Mouse (Mus musculus) brain, adult 2 months (tissue): ENCODE measurements around the gene Ccnd3.
"Not testable (repeated sequence)": the region's sequence is repeated elsewhere in the genome, so short reads cannot be mapped to it uniquely, and the experiment has no call there.

Source experiments
- DNase-seq: peaks from one replicate; pipeline ENCODE4 v3.0.0; 2011; ENCODE audit warnings: low read depth, low spot score

Gene Ccnd3

DNA sequence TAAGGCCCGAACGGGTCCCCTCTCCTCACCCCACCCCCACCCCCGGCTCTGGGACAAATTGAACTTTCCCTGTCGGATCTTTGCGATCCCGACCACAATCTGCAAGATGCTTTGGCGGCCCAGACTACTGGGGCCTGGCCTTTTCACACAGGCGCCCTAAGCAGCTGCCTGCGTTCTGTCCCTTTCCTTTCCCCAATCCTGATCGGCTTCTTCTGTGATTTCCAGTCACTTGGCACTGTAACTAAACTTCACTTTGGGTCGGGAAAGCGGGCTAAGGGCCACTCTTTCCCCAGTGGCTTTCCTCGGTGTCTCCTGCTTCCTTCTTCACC lies 89.0 kb downstream of the Ccnd3 start:
- no peak for DNase-seq

DNA sequence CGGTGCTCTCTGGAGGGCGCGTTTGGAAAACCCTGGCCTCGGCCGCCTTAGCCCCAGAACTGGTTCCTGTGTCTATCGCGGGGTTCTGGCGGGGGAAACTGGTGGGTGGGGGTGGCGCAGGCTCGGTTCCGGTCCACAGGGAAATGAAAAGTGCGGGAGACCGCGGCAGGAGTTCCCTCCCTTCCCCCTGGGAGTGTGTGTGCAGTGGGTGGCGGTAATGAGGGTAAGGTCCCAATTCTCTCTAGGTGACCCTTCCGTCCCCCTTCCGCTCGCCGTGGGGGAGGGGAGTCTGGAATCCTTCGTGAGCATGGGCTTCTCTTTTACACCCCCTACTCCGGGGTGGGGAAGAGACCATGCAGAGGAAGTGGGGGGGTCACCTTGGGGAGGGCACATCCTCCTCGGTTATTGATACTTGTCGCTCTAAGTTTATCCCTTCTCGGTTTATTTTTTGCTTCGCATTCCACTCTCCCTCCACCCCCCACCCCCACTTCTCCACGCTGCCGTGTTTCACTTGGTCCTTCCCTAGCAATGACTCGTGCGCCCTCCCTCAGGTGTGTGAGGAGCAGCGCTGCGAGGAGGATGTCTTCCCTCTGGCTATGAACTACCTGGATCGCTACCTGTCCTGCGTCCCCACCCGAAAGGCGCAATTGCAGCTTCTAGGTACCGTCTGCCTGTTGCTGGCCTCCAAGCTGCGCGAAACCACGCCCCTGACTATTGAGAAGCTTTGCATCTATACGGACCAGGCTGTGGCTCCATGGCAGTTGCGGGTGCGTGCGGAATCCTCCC lies 89.5 kb downstream of the Ccnd3 start:
- DNase-seq, result peak; percentile 27

DNA sequence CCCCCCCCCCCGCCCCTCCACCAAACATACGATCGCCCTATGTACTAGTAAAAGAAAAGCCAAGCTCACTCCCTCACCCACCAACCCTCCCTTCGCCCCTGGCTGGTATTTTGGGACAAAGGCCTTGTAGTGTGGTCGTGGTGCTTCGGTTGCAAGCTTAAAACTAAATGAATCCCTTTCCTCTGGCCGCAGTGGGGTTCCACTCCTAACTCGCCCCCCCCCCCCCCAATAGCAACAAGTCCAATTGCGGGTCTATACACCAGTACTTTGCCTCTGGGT lies 90.1 kb downstream of the Ccnd3 start:
- no peak for DNase-seq

DNA sequence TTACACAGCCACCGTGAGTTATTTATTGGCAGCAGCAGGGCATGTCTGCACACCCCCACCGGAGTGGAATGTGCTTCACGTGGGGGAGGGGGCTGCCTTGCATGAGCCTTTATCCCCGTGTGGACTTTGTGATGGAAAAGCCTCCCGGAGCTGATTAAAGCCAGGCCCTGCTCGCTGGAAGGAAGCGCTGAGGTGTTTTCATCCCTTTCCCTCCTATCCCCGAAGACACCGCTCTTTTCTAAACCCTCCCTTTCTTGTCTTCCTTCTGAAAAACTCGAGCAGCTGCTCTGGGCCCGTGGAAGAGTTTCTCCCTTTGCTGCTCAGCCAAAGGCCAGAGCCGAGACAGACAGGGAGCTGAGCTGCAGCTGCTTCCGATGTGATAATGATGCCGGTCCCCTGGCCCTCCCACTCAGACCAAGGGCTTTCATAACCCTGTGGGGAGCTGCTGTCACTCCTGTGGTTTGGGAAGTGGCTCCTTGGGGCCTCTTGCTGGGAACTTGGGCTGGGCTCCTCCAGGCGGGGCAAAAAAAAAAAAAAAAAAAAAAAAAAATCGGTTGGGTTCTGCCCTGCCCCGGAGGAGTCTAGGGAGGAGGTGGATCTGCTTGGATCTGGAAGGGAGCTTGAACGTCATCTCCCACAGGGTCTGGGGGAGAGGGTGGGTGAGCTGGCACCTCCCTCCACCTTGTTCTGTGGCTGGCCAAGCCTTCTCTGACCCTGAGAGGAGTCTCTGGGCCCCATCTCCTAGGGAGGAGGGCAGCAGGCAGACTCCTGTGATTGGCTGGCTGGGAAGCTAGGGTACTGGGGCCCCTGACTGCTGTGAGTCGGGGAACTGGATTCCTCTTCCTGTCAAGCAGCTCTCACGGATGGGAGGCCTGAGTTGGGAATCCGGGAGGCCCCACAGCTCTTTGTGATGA lies 90.7 kb downstream of the Ccnd3 start:
- peak; percentile 19 for DNase-seq

GRCm38 (mm10) chr17:47596162-47596838 lies 91.4 kb downstream of the Ccnd3 start:
- no peak for DNase-seq

DNA sequence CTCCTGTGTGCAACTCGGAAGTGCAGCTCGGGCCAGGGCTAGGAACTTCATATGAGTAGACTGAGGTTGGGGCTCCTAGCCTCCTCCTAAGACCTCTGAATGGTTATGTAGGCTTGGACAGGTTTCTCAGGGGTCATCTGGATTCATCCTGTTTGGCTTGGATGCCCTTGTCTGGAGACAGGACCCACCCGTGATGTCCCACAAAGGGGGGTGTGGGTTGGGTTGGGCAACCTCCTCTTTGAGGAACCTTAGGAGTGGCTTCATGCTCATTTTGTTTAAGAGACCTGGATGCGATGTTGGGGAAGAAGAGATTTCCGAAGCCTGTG lies 92.0 kb downstream of the Ccnd3 start:
- DNase-seq, result no peak

- no peak for DNase-seq
Measured at GRCm38 (mm10) chr17:47597261-47597660, 92.4 kb downstream of the Ccnd3 start.

DNA sequence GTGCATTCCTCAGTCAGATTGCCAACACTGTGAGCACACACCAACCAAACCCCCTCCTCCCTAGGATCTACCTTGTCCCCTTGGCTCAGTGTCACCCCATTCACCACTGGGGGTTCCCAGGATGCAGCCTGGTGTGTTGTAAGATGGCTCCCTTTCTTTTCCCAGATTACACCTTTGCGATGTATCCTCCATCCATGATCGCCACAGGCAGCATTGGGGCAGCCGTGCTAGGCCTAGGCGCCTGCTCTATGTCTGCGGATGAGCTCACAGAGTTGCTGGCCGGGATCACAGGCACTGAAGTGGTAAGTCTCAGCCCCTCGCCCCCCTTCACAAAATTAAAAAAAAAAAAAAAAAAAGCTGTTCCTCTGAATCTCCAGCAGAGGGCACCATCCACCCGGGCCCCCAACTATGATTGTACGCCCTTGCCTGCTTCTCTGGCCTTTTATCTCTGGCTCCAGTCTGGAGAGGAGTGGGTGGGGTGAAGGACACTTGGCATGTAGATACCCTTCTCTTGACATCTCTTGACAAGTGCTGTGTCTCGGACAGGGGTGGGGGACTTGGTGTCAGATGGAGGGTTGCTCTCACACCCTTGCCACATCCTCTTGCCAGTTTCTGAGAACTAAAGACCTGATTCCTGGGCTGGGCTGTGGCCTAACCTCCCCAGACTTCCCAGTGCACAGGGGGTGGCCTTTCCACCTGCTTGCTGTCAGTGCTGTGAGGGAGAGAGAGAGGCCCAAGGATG lies 93.2 kb downstream of the Ccnd3 start:
- DNase-seq, result peak; percentile 48

GRCm38 (mm10) chr17:47598580-47599304 lies 93.9 kb downstream of the Ccnd3 start:
- not testable (repeated sequence) for DNase-seq

DNA sequence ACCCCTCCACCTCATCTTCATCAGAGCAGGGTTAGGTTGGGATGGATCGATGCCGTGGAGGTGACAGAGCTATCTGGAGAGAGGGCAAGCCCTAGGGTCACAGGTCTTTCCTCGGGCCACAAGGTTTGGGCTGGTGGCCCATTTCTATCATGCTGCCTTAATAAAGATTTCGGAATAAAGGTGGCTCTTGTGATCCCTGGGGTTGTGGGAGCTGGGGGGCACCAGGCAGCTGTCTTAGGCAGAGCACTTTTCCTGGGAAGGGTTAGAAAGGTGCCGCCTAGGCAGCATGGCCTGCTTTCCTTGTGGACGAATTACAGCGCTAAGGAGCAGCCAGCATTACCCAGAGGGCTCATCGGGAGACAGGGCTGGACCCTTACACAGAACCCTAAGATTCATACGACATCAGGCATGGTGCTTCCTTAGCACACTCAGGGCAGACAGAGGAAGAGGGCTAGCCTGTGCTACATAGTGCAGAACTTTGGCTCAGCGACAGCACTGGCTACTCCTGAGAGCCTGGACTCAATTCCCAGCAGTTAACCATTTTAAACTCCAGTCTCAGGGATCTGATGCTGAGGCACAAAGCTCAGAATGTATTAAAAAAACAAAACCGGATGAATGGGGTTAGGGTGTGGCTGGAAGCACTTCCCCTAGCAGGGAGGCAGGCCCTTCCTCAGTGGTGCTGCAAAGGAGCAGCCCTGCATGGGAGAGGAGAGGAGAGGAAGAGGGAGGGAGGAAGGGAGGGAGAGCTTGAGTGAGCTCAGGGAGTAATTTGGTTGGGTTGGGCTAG lies 94.9 kb downstream of the Ccnd3 start:
- no peak for DNase-seq

- DNase-seq, result no peak
Measured at GRCm38 (mm10) chr17:47600601-47601388, 95.9 kb downstream of the Ccnd3 start.

DNA sequence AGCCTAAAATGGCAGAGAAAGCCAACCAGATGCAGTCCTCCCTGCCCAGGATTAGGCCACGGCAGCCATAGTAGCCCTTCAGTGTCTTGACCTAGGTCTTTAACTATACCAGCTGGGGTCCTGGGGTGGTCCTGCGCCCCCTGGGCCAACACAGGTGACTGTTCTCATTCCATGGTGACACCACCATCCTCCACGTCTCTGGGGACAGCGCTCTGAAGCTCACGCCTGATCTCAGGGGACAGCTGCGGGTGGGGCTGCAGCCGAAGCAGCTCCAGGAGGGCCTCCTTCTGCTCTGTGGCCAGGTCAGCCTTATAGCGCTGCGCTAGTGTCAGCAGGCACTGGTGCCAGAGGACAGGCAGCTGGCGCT lies 96.5 kb downstream of the Ccnd3 start:
- no peak for DNase-seq

- DNase-seq, result no peak
Measured at GRCm38 (mm10) chr17:47602289-47602688, 97.4 kb downstream of the Ccnd3 start.

DNA sequence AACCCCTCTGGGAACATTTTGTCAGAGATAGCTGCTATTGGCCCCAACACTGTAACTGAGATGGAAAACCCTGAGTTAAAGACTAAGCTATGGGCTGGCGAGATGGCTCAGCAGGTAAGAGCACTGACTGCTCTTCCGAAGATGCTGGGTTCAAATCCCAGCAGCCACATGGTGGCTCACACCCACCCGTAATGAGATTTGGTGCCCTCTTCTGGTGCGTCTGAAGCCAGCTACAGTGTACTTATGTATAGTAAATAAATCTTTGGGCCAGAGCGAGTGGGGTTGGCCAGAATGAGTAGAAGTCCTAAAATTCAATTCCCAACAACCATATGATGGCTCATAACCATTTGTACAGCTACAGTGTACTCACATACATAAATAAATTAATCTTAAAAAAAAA lies 101.4 kb downstream of the Ccnd3 start:
- DNase-seq, result no peak

- no peak for DNase-seq
Measured at GRCm38 (mm10) chr17:47609182-47609581, 104.3 kb downstream of the Ccnd3 start.

- peak; percentile 99 for DNase-seq
Measured at GRCm38 (mm10) chr17:47610849-47611660, 106.2 kb downstream of the Ccnd3 start, which contains the start of the genes Bysl, Med20 and Gm20517. Gene Bysl (minus strand): TSS chr17:47611492. Gene Med20 (plus strand): TSS chr17:47611582. Gene Gm20517 (plus strand): TSS chr17:47611589.

GRCm38 (mm10) chr17:47611661-47611982 lies 106.8 kb downstream of the Ccnd3 start:
- no peak for DNase-seq

GRCm38 (mm10) chr17:47614018-47614417 lies 109.2 kb downstream of the Ccnd3 start:
- peak; percentile 22 for DNase-seq

DNA sequence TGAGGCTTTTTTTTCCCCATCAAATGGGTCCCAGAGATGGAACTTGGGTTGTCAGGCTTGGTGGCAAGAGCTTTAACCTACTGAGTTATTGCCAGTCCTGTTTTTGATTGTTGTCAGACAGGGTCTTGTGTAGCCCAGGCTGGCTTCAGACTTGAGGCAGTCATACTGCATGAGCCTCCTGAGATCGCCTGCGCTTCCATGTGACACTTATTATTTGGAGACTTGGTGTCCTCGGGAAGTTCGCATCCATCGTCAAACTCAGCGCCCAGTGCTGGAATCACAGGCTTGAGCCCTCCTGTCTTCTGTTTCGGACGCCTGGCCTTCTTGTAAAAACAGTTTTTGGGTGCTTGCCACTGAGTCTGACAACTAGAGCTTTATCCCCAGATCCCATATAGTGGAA lies 111.3 kb downstream of the Ccnd3 start:
- DNase-seq, result no peak
